Mouse (Mus musculus): Measurements from ENCODE around the gene Taf8.

The Taf8 gene

GRCm38 (mm10) chr17:47484241-47484921, 17.7 kb downstream of the Taf8 start:
- no peak for DNase-seq (ENCODE audit: low spot score in 2 of 2)

DNA sequence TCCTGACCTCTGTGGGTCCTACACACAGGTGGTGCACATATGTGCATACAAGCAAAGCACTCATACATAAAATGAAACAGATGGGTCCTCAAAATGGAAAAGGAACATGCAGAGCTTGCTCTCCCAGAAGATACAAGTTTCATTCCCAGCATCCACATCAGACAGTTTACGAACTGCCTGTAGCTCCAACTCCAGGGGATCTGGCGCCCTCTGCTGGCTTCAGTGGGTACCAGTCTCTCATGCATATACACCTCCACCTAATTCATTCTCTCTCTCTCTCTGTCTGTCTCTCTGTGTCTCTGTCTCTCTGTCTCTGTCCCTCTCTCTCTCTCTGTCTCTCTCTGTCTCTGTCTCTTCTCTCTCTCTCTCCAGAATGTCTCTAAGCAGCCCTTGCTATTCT, 19.7 kb downstream of the Taf8 start:
- DNase-seq (ENCODE audit: low spot score in 2 of 2) = peak; percentile 52 to 76

- no peak for DNase-seq (ENCODE audit: low spot score in 2 of 2)
Measured at GRCm38 (mm10) chr17:47479887-47480286, 22.2 kb downstream of the Taf8 start.

- DNase-seq (ENCODE audit: low spot score in 2 of 2) = peak in 1 of 2 experiments; percentile 47
Measured at GRCm38 (mm10) chr17:47475714-47476113, 26.4 kb downstream of the Taf8 start.

GRCm38 (mm10) chr17:47475181-47475580, 26.9 kb downstream of the Taf8 start:
- DNase-seq (ENCODE audit: low spot score in 2 of 2) = no peak

- DNase-seq (ENCODE audit: low spot score in 2 of 2) = no peak
Measured at GRCm38 (mm10) chr17:47474250-47474649, 27.8 kb downstream of the Taf8 start.

DNA sequence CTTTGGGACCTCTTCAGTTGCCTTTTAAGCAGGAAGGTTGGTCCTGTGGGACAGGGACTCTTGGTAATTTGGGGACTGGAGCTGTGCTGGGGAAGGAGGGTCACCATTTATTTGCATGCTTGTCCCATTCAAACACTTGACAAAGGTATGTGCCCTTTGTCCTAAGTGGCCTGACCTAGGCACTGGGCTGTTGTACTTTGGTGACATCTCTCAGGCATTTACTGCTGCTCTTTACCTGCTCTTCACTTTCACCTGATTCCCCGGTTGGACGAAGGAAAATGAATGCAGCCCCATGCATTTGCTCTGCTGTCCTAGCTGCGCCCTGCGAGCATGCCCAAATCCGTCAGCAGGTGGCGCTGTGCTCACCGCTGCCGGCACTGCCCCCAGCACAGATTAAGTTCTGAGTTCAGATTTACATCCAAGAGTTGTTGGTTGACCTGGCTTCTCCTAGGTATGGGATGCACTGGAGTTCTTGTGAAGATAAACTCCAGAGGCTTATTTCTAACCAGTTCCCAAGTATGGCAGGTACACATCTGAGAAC, 28.6 kb downstream of the Taf8 start:
- peak; percentile 29 to 81 for DNase-seq (ENCODE audit: low spot score in 2 of 2)

DNA sequence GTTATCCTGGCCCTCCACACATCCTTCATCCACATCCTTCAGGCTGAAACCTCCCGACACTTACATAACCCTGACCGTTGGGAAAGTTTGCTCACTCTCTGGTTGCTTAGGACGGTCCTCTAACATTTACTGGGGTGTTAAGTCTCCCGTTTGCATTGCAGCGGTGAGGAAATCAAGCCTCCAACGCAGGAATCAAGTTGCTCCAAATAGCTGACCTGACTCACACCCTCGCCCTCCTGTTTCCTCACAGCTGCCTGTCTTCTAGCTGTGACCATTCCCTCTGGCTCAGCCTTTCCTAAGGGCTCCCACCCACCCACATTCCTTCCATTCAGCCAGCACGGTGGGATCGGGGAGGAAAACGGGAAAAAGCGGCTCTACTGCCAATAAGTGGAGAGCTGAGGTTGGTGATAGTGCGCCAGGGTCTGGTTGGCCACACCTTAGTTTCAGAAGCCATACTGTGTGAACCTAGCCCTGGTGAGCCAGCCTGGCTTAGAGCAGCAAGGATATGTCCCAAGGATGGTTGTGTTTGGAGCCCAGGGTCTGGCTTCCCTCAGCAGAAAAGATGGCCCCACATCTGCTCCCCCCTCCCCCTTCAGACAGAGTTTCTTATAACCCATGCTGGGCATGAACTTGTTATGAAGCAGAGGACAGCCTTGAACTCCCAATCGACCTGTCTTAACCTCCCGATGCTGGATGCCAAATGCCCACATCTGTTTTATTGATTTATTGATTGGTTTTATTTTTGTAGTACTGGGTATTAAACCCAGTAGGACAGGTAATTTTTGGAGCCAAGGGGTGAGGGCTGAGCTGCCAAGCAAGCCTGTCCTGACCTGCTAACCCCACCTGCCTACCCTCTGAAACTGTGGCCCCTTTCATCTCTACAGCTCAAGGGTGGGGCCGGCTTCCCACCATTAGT, 29.4 kb downstream of the Taf8 start:
- DNase-seq (ENCODE audit: low spot score in 2 of 2) = no peak

DNA sequence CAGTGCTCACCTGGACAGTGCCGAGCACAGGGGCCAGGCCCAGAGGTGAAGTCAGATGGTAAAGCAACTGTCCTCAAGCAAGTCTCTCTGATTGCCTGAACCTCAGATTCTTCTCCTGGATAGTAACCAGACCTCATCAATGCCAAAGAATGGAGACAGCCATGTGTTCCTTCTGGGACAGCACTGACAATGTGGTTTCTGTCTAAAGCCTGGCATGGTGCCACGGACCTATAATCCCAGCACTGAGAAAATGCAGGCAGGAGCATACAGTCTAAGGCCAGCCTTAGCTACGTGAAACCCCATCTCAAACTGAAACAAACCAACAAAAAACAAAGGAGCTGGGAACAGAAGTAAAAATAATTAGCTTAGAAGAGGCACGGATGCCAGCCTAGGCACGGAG, 31.4 kb downstream of the Taf8 start:
- DNase-seq (ENCODE audit: low spot score in 2 of 2) = no peak

GRCm38 (mm10) chr17:47470121-47470520, 32.0 kb downstream of the Taf8 start:
- DNase-seq (ENCODE audit: low spot score in 2 of 2) = no peak

- no peak for DNase-seq (ENCODE audit: low spot score in 2 of 2)
Measured at GRCm38 (mm10) chr17:47469642-47470041, 32.5 kb downstream of the Taf8 start.

DNA sequence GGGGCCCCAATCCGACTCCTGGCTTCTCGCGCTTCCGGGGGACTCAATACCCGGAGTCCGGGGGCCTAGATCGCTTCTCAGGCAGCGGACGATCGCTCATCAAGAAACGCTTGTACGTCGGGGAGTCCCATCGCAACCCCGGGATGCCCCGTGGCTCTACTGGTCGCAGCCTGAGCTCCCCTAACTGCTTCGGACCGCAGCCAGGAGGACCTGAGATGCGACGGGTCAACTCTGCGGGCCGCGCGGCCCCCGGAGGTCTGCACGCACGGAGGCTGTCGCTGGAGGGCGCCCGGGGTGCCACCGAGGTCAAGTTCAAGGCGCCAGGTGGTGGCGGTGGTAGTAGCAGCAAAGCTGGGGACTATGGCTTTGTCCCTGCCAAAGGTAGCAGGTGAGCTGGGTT, 33.6 kb downstream of the Taf8 start:
- peak in 1 of 2 experiments; percentile 53 for DNase-seq (ENCODE audit: low spot score in 2 of 2)

DNA sequence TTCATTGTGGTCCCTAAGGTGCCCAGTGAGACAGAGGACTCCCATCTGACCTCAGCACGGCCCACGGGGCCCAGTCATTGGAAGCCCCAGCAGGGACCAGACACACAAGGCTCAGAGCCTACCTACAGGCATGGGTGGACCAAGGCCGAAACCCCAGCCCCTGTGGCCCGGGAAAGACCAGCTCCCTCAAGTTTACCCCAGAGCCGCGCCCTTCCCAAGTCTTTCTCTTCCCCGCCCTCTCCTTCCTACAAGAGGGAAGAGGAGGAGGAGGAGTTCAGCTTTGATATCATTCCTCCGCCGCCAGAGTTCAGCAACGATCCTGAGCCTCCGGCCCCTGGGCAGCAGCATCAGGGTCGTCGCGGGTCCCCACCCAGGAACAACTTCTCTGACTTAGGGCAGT, 34.0 kb downstream of the Taf8 start:
- no peak for DNase-seq (ENCODE audit: low spot score in 2 of 2)

DNA sequence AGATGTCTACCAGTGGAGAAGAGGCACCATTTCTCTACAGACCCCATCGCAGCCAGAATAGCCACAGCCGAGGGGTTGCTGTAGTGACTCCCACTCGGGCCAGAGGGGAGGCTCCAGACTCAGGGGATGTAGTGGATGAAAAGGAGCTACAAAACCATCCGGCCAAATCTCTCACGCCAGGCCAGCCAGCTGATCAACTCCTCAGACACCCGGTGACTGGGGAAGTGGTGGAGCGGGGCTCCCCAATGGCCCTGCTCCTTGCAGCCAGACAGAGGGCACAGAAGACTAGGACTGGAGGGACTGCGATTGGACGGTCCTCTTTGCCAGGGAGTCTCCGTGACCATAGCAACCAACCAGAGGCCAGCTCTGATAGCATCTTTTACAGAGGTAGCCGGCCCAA, 34.4 kb downstream of the Taf8 start:
- DNase-seq (ENCODE audit: low spot score in 2 of 2) = no peak

DNA sequence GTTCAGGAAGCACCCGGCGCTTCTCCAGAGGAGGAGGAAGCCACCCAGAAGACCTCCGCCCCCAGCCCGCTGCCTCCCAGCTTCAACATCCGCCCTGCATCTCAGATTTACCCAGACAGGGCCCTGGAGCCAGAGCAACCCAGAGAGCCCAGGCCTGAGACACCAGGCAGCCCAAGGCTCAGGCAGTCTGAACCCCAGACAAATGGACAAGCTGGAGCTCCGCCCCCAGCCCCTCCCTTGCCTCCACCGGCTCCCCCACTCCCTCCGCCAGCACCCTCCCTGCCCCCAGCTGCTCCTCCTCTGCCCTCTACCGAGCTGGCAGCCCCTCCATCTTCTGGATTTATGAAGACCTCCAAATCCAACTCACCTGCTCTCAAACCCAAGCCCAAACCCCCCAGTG, 35.8 kb downstream of the Taf8 start:
- no peak for DNase-seq (ENCODE audit: low spot score in 2 of 2)

DNA sequence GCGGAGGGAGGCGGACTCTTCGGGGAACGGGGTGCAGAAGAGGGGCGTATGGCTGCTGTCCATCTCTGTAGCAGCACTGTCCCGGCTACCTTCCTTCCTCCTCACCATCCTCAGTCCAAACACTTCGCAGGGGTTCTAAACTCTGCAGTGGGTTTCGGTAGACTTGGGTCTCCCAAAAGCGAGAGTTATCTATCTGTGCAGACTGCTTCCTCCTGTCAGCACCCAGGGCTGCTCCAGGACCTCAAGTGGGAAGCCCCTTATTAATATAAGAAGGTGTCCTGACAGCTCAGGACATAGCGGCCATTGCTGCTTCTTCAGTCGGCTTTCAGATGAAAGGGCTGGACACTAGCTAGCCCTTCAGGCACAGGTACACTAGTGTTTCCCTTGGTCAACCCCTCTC, 37.1 kb downstream of the Taf8 start:
- DNase-seq (ENCODE audit: low spot score in 2 of 2) = no peak

DNA sequence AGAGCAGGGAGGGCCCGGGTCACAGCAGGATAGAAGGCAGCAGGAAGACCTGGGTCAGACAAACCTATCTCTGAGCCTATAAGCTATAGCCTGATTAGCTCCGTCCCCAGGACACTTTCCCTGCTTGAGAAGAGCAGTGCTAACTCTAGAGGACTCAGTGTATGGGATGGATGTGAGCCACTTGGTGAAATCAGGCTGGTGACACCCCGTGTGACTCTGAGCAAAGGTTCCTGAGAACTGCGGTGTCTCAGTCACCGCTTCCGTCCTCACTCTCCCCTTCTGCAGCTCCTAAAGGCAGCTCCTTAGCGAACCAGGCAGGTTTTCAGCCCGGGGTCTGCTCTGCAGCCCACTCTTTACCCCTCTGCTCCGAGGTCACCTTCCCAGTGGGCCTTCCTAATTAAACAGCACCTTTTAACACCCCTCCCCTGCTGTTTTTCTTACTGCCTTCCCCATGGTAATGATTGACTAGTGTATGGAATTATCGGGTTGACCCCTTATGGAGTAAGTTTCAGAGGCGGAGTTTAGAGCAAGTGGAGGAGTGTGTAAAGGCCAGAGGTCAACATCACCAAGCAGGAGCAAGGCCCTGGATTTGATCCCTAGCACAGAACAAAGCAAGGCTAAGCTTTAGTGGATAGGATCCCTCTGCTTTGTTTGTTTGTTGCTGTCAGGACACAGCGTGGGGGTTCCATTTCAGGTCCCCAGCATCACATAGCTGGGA, 37.7 kb downstream of the Taf8 start:
- DNase-seq (ENCODE audit: low spot score in 2 of 2) = no peak

- DNase-seq (ENCODE audit: low spot score in 2 of 2) = no peak
Measured at GRCm38 (mm10) chr17:47462728-47463388, 39.2 kb downstream of the Taf8 start.

DNA sequence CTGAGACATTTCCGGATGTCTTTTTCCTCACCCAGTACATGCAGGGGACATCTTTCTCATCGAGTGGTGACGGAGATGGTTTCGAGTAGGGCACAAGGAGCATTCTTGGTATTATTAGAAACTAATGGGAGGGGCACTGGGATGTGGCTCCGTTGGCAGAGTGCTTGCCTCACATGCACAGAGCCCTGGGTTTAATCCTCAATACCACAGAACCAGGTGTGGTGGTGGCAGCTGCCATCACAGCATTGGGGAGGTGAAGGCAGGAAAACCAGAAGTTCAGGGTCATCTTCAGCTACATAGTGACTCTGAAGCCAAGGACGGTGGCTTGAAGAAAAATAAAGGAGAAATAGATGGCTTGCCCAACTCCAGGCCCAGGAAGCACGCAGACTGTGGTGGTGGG, 39.9 kb downstream of the Taf8 start:
- DNase-seq (ENCODE audit: low spot score in 2 of 2) = no peak

GRCm38 (mm10) chr17:47461688-47462087, 40.4 kb downstream of the Taf8 start:
- DNase-seq (ENCODE audit: low spot score in 2 of 2) = no peak

- no peak for DNase-seq (ENCODE audit: low spot score in 2 of 2)
Measured at GRCm38 (mm10) chr17:47459341-47459919, 42.7 kb downstream of the Taf8 start.
